Mouse (Mus musculus): ENCODE results near the gene Armh3. TPM values are rescaled to one million over a fixed set of nuclear protein-coding genes. Genes with fewer than 3 reads are reported as not detected.
A peak's percentile ranks its signal among the peaks of the same experiment; 100 is the strongest.

Armh3 gene
- total and polyA plus RNA-seq, 3 experiments, result 1.1 to 4.9 (median 1.9) TPM

DNA sequence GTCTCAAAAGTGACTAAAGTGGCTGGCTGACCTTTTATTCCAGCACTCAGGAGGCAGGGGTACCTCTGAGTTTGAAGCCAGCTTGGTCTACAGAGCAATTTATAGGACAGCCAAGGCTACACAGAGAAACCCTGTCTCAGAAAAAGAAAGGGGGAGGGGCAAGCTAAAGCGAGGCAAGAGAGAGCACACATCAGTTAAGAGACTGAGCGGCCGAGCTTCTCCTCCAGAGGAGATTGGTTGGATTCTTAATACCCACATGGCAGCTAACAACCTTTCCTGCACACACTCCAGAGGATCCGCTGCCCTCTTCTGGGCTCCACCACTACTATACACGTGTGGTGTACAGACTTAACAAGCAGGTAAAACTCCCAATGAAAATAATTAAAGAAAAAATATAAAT, 85.3 kb downstream of the Armh3 start:
- no peaks in the 10 kb centered on the region for H3K9me3 ChIP-seq (replicated peaks; ENCODE audit: low read length)
- dilution Hi-C loops (cut with MboI; ENCODE audit: extremely low pct_ligation_motif_present, extremely low pct_unique_long_range_greater_than_20kb, low sequenced_read_pairs), result no loop called here
- no peaks in the 10 kb centered on the region for H3K27me3 ChIP-seq (replicated peaks)
- H3K4me2 ChIP-seq (ENCODE audit: insufficient read depth, low read depth, poor library complexity, severe bottlenecking), result no peak overlapping the region
- H3K4me1 ChIP-seq (ENCODE audit: control insufficient read depth in 1 of 2, insufficient read depth in 2 of 2), result no peaks in the 10 kb centered on the region
- H3K9ac ChIP-seq (ENCODE audit: insufficient read depth, low read depth), result no peak overlapping the region
- no peak overlapping the region for H3K4me3 ChIP-seq (replicated peaks in 1 of 3; ENCODE audit: low read depth in 2 of 3, low read length in 2 of 3, poor library complexity in 1 of 3)
- TF ChIP-seq KAT2A (IDR thresholded peaks at IDR 0.05; ENCODE audit: insufficient replicate concordance, low read length) (no peak), CTCF (conservative IDR thresholded peaks at IDR 0.05 in 1 of 2, IDR thresholded peaks at IDR 0.05 in 1 of 2; ENCODE audit: low read depth in 2 of 2, low read length in 2 of 2) (0 out of 4 replicates have a peak, but pooled peaks of 1 of the 2 experiments have one; percentile 18)
- no peak for DNase-seq (ENCODE audit: extremely low read depth)
- H3K79me2 ChIP-seq (replicated peaks; ENCODE audit: control insufficient read depth, extremely low read depth, insufficient read depth, poor library complexity, severe bottlenecking), result no peaks in the 10 kb centered on the region
- peaks cover 0 to 4% of the 10 kb centered on the region in 2 experiments for H3K36me3 ChIP-seq (replicated peaks in 1 of 2; ENCODE audit: control insufficient read depth in 1 of 2, insufficient read depth in 1 of 2, low read length in 1 of 2)
- in situ Hi-C loops (cut with MboI; ENCODE audit: low pct_ligation_motif_present, low pct_unique_long_range_greater_than_20kb, low sequenced_read_pairs), result no loop called here
- H3K27ac ChIP-seq (ENCODE audit: insufficient read depth, low read depth), result no peak overlapping the region

DNA sequence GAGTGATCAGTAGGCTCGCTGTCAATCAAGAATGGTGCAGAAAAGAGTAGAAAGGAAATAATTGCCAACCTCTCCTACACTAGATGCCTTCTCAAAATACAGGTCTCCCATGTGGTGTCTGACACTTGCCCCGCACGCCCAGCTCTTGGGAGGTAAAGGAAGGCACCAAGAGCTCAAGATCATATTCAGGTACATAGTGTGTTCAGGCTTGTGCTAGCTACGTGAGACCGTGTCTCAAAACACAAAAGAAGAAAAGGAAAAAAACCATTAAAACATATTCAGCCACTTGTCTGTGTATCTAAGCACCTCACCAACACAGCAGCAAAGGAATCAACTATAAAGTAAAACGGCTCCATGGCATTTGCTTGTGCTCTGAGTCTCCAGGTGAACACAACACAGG, 85.9 kb downstream of the Armh3 start:
- H3K27ac ChIP-seq (ENCODE audit: insufficient read depth, low read depth), result no peak overlapping the region
- H3K4me3 ChIP-seq (replicated peaks in 1 of 3; ENCODE audit: low read depth in 2 of 3, low read length in 2 of 3, poor library complexity in 1 of 3), result no peak overlapping the region
- no peaks in the 10 kb centered on the region for H3K27me3 ChIP-seq (replicated peaks)
- H3K4me1 ChIP-seq (ENCODE audit: control insufficient read depth in 1 of 2, insufficient read depth in 2 of 2), result no peaks in the 10 kb centered on the region
- dilution Hi-C loops (cut with MboI; ENCODE audit: extremely low pct_ligation_motif_present, extremely low pct_unique_long_range_greater_than_20kb, low sequenced_read_pairs), result no loop called here
- no peak for DNase-seq (ENCODE audit: extremely low read depth)
- in situ Hi-C loops (cut with MboI; ENCODE audit: low pct_ligation_motif_present, low pct_unique_long_range_greater_than_20kb, low sequenced_read_pairs), result no loop called here
- H3K9ac ChIP-seq (ENCODE audit: insufficient read depth, low read depth), result no peak overlapping the region
- H3K36me3 ChIP-seq (replicated peaks in 1 of 2; ENCODE audit: control insufficient read depth in 1 of 2, insufficient read depth in 1 of 2, low read length in 1 of 2), result peaks cover 0 to 2% of the 10 kb centered on the region in 2 experiments
- H3K9me3 ChIP-seq (replicated peaks; ENCODE audit: low read length), result no peaks in the 10 kb centered on the region
- TF ChIP-seq POLR2A (IDR thresholded peaks at IDR 0.05; ENCODE audit: low read depth, low read length) (no peak), JUN (IDR thresholded peaks at IDR 0.05; ENCODE audit: insufficient read depth, low read depth, low read length) (no peak), MAZ (IDR thresholded peaks at IDR 0.05; ENCODE audit: low read depth, low read length) (no peak), CHD1 (IDR thresholded peaks at IDR 0.05; ENCODE audit: low read depth, low read length) (no peak), PAX5 (IDR thresholded peaks at IDR 0.05; ENCODE audit: low read length) (no peak), UBTF (IDR thresholded peaks at IDR 0.05; ENCODE audit: low read depth, low read length) (no peak), ZMIZ1 (IDR thresholded peaks at IDR 0.05; ENCODE audit: low read depth, low read length) (no peak), MAX (IDR thresholded peaks at IDR 0.05; ENCODE audit: low read length) (no peak), RCOR1 (conservative IDR thresholded peaks at IDR 0.05; ENCODE audit: low read depth, low read length) (no peak), RAD21 (IDR thresholded peaks at IDR 0.05; ENCODE audit: low read depth, low read length) (no peak), TCF12 (IDR thresholded peaks at IDR 0.05; ENCODE audit: low read depth, low read length) (no peak), USF1 (IDR thresholded peaks at IDR 0.05; ENCODE audit: low read depth, low read length) (no peak), JUND (conservative IDR thresholded peaks at IDR 0.05; ENCODE audit: low read depth, low read length) (no peak), MXI1 (IDR thresholded peaks at IDR 0.05; ENCODE audit: low read depth, low read length) (no peak), IRF4 (IDR thresholded peaks at IDR 0.05; ENCODE audit: low read depth, low read length) (no peak), MEF2A (IDR thresholded peaks at IDR 0.05; ENCODE audit: borderline replicate concordance, low read depth, low read length) (no peak), EP300 (IDR thresholded peaks at IDR 0.05; ENCODE audit: low read length) (no peak), NELFE (IDR thresholded peaks at IDR 0.05; ENCODE audit: low read depth, low read length) (no peak), CTCF (conservative IDR thresholded peaks at IDR 0.05 in 1 of 2, IDR thresholded peaks at IDR 0.05 in 1 of 2; ENCODE audit: low read depth in 2 of 2, low read length in 2 of 2) (no peak)
- H3K79me2 ChIP-seq (replicated peaks; ENCODE audit: control insufficient read depth, extremely low read depth, insufficient read depth, poor library complexity, severe bottlenecking), result no peaks in the 10 kb centered on the region
- H3K4me2 ChIP-seq (ENCODE audit: insufficient read depth, low read depth, poor library complexity, severe bottlenecking), result no peak overlapping the region

Data from CH12.LX (cell line).